Mouse (Mus musculus) C2C12 (cell line): ENCODE measurements at regions not wholly inside any gene's neighbourhood (a gene's known extent, or its start where the extent isn't known, plus 50 kb on each side); places are given as distances from the start of the nearest gene placed in this dataset.

Experiments
- H3K27me3 ChIP-seq: one replicate; pipeline ENCODE4 v1.6.1; 2011; ENCODE audit not compliant: control insufficient read depth, insufficient read depth, insufficient read length
- H3K36me3 ChIP-seq: one replicate; pipeline ENCODE4 v1.6.1; 2011; ENCODE audit not compliant: control insufficient read depth, insufficient read depth
- H3K4me3 ChIP-seq: one replicate; pipeline ENCODE4 v1.5.1; 2011; ENCODE audit warnings: mild to moderate bottlenecking, control low read depth; ENCODE audit not compliant: poor library complexity, insufficient read depth, severe bottlenecking
- H3K79me2 ChIP-seq: one replicate; pipeline ENCODE4 v1.6.1; 2011; ENCODE audit not compliant: control insufficient read depth, insufficient read depth
- H3K79me3 ChIP-seq: one replicate; pipeline ENCODE4 v1.6.1; 2011; ENCODE audit warnings: low read depth, control low read depth
- H3ac ChIP-seq: one replicate; pipeline ENCODE3; 2011; ENCODE audit warnings: low read depth; ENCODE audit not compliant: control insufficient read depth, insufficient read length
- CEBPB ChIP-seq: IDR thresholded peaks from one replicate; pipeline ENCODE4 v1.6.1; 2011; ENCODE audit warnings: low read depth, mild to moderate bottlenecking, control low read depth, moderate library complexity
- CTCF ChIP-seq: IDR thresholded peaks from one replicate; pipeline ENCODE4 v1.5.1; 2011; ENCODE audit not compliant: control insufficient read depth, insufficient read depth, insufficient read length
- FOSL1 ChIP-seq: IDR thresholded peaks from one replicate; pipeline ENCODE4 v1.8.0; 2011; ENCODE audit warnings: mild to moderate bottlenecking, low read length; ENCODE audit not compliant: poor library complexity, insufficient read depth, severe bottlenecking
- MAX ChIP-seq: IDR thresholded peaks from one replicate; pipeline ENCODE4 v1.6.1; 2011; ENCODE audit warnings: mild to moderate bottlenecking, control low read depth
- MYOD1 ChIP-seq: IDR thresholded peaks from one replicate; pipeline ENCODE4 v1.6.1; 2011; ENCODE audit warnings: low read depth; ENCODE audit not compliant: control insufficient read depth, insufficient read length
- MYOG ChIP-seq: IDR thresholded peaks from one replicate; pipeline ENCODE4 v1.6.1; 2011; ENCODE audit not compliant: control insufficient read depth, insufficient read length; ENCODE audit errors: extremely low read depth
- USF1 ChIP-seq: IDR thresholded peaks from one replicate; pipeline ENCODE4 v1.6.1; 2011; ENCODE audit warnings: low read depth, mild to moderate bottlenecking, control low read depth, moderate library complexity

GRCm38 (mm10) chr6:49919813-49920170 is 97.3 kb downstream of the Npy start:
- Histone ChIP-seq H3ac (no peak overlapping the region), H3K36me3 (no peaks in the 10 kb centered on the region), H3K79me2 (no peaks in the 10 kb centered on the region), H3K27me3 (no peaks in the 10 kb centered on the region), H3K79me3 (no peaks in the 10 kb centered on the region), H3K4me3 (no peak overlapping the region)
- no peak for TF ChIP-seq MAX
- no peak for TF ChIP-seq MYOD1
- TF ChIP-seq CEBPB = no peak
- no peak for TF ChIP-seq MYOG
- no peak for TF ChIP-seq USF1
- no peak for TF ChIP-seq FOSL1
- TF ChIP-seq CTCF = no peak

- TF ChIP-seq MYOG (no peak), FOSL1 (no peak), CTCF (no peak), MYOD1 (no peak), USF1 (no peak), MAX (no peak), CEBPB (no peak)
- no peak overlapping the region for H3K4me3 ChIP-seq
- H3K27me3 ChIP-seq = no peaks in the 10 kb centered on the region
- H3K79me3 ChIP-seq = no peaks in the 10 kb centered on the region
- H3ac ChIP-seq = no peak overlapping the region
- H3K36me3 ChIP-seq = no peaks in the 10 kb centered on the region
- no peaks in the 10 kb centered on the region for H3K79me2 ChIP-seq
These were observed 101.8 kb downstream of the Npy start for GRCm38 (mm10) chr6:49924296-49924695.

GRCm38 (mm10) chr6:49928075-49928474 is 105.6 kb downstream of the Npy start:
- TF ChIP-seq MAX (no peak), MYOD1 (no peak), MYOG (no peak), USF1 (no peak), FOSL1 (no peak), CEBPB (no peak), CTCF (no peak)
- H3K4me3 ChIP-seq = no peak overlapping the region
- H3K79me2 ChIP-seq = no peaks in the 10 kb centered on the region
- H3ac ChIP-seq = no peak overlapping the region
- no peaks in the 10 kb centered on the region for H3K27me3 ChIP-seq
- H3K79me3 ChIP-seq = no peaks in the 10 kb centered on the region
- H3K36me3 ChIP-seq = no peaks in the 10 kb centered on the region

GRCm38 (mm10) chr6:49930104-49930503 is 107.6 kb downstream of the Npy start:
- TF ChIP-seq USF1 = no peak
- no peak for TF ChIP-seq CEBPB
- no peak for TF ChIP-seq MYOD1
- TF ChIP-seq MAX = no peak
- no peak for TF ChIP-seq MYOG
- TF ChIP-seq FOSL1 = no peak
- no peak for TF ChIP-seq CTCF
- Histone ChIP-seq H3K4me3 (no peak overlapping the region), H3K27me3 (no peaks in the 10 kb centered on the region)

GRCm38 (mm10) chr6:49943087-49943486 is 120.6 kb downstream of the Npy start:
- Histone ChIP-seq H3ac (no peak overlapping the region), H3K27me3 (no peaks in the 10 kb centered on the region), H3K79me3 (no peaks in the 10 kb centered on the region), H3K4me3 (no peak overlapping the region), H3K36me3 (no peaks in the 10 kb centered on the region), H3K79me2 (no peaks in the 10 kb centered on the region)
- TF ChIP-seq FOSL1 (no peak), MYOG (no peak), MYOD1 (no peak)

More at GRCm38 (mm10) chr6:49930104-49930503, 107.6 kb downstream of the Npy start:
- Histone ChIP-seq H3K79me2 (no peaks in the 10 kb centered on the region), H3ac (no peak overlapping the region), H3K36me3 (no peaks in the 10 kb centered on the region), H3K79me3 (no peaks in the 10 kb centered on the region)

- TF ChIP-seq MYOD1 (no peak), USF1 (no peak), CEBPB (no peak), MYOG (no peak), MAX (no peak), CTCF (no peak), FOSL1 (no peak)
- H3K36me3 ChIP-seq = no peaks in the 10 kb centered on the region
- H3K27me3 ChIP-seq = peaks cover 3% of the 10 kb centered on the region
- H3K79me3 ChIP-seq = no peaks in the 10 kb centered on the region
- no peak overlapping the region for H3K4me3 ChIP-seq
- no peak overlapping the region for H3ac ChIP-seq
- H3K79me2 ChIP-seq = no peaks in the 10 kb centered on the region
These were observed 136.4 kb downstream of the Npy start for GRCm38 (mm10) chr6:49958891-49959290.
